In the genomic region with DNA sequence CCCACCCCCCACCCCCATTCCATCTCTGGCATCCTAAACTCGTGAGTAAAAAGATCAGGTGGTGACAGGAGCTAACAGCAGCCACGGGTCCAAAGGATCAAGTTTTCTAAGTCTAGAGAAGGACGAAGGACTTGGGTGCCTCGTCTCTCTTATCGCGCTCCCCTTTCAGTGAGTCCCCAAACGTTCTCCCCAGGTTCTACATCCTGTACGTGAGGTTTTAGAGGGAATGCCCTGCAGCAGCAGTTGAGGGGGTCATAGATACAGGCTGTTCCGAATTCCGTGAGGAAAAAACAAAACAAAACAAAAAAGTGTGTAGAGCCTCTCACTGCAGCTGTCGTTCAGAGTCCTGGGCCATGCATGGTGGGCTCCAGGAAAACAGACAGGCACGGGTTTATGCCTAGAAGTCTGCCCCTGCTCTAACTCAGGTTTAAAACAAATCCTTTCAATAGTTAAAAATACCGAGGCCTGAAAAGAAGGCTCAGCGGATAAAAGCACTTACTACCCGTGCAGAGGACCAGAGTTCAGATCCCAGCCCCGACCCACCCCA, we compare ENCODE assay signal across 11 mouse cellular contexts. TPM values are rescaled to one million over a fixed set of nuclear protein-coding genes. Genes with fewer than 3 reads are reported as not detected.
A peak's percentile ranks its signal among the peaks of the same experiment; 100 is the strongest.
DNase-seq lines count a peak whose midpoint lies in the region; ATAC-seq and TF ChIP-seq lines count a peak whose summit lies in the region.
"Had no signal": no experiment of that assay in that cellular context is flagged by ENCODE, and none has a peak within 500 bp of the region (broad histone marks: within the 10 kb centered on the region; RNA-seq: fewer than 3 reads in every experiment).

No protein-coding gene starts in this region.

- peak overlapping the region; percentile 13; the same call in 1 of the 2 replicates for H3K9ac ChIP-seq in kidney, postnatal 0 days (ENCODE audit: low read depth, low read length)
- H3K9ac ChIP-seq in embryonic facial prominence, embryonic 15.5 days = no peak overlapping the region
- H3K9ac ChIP-seq in intestine, embryonic 16.5 days (ENCODE audit: low read depth, low read length) = no peak overlapping the region

- no peaks in the 10 kb centered on the region for H3K36me3 ChIP-seq in kidney, postnatal 0 days (ENCODE audit: insufficient read depth, low read length)
- no peaks in the 10 kb centered on the region for H3K36me3 ChIP-seq in embryonic facial prominence, embryonic 15.5 days
- H3K36me3 ChIP-seq in intestine, embryonic 16.5 days (ENCODE audit: control insufficient read depth, insufficient read depth, low read length) = no peaks in the 10 kb centered on the region

- no peak for TF ChIP-seq CTCF in kidney, postnatal 0 days (IDR thresholded peaks at IDR 0.05; ENCODE audit: low read depth)

- WGBS in kidney, postnatal 0 days = 8% methylated on average over 16 of the region's 16 CpGs
- WGBS in embryonic facial prominence, embryonic 15.5 days = 6% methylated on average over 16 of the region's 16 CpGs
- WGBS in intestine, embryonic 16.5 days = 12% methylated on average over 16 of the region's 16 CpGs

- DNase-seq in kidney, postnatal 0 days (ENCODE audit: low spot score) = peak; percentile 20
- no peak for DNase-seq in kidney, postnatal 4 days
- peak; percentile 49 for DNase-seq in neural tube, embryonic 10.5 days (ENCODE audit: extremely low spot score, low spot score)
- no peak for DNase-seq in c-Kit-positive CD71-positive TER-119-positive erythroid progenitor cells, embryonic 14.5 days (ENCODE audit: low spot score)
- no peak for DNase-seq in adrenal gland, adult 18-20 months (ENCODE audit: low spot score in 2 of 2)
- DNase-seq: kidney, adult 11 months had no signal

- ATAC-seq in kidney, postnatal 0 days (replicated peaks; ENCODE audit: low FRiP score, low read depth) = no peak
- ATAC-seq in embryonic facial prominence, embryonic 15.5 days (ENCODE audit: insufficient number of reproducible peaks, low FRiP score, low TSS enrichment, low read depth) = no peak
- no peak for ATAC-seq in intestine, embryonic 16.5 days
- ATAC-seq in monocyte, adult 5-6 weeks (replicated peaks; ENCODE audit: insufficient number of reproducible peaks, low FRiP score, low TSS enrichment, poor library complexity, severe bottlenecking) = no peak
- ATAC-seq: Patski had no signal

- no peak overlapping the region for H3K27ac ChIP-seq in kidney, postnatal 0 days
- H3K27ac ChIP-seq in embryonic facial prominence, embryonic 15.5 days (replicated peaks) = no peak overlapping the region
- H3K27ac ChIP-seq in intestine, embryonic 16.5 days (ENCODE audit: low read length) = no peak overlapping the region

- H3K4me3 ChIP-seq in kidney, postnatal 0 days (replicated peaks; ENCODE audit: low read depth, low read length) = peak overlapping the region; percentile 28
- H3K4me3 ChIP-seq in embryonic facial prominence, embryonic 15.5 days (replicated peaks) = peak overlapping the region; percentile 32
- peak overlapping the region; percentile 4; the same call in 1 of the 2 replicates for H3K4me3 ChIP-seq in intestine, embryonic 16.5 days (ENCODE audit: low read length)
- H3K4me3 ChIP-seq: myocyte had no signal

- no peaks in the 10 kb centered on the region for H3K9me3 ChIP-seq in kidney, postnatal 0 days (replicated peaks; ENCODE audit: low read length)
- no peaks in the 10 kb centered on the region for H3K9me3 ChIP-seq in embryonic facial prominence, embryonic 15.5 days (replicated peaks)
- no peaks in the 10 kb centered on the region for H3K9me3 ChIP-seq in intestine, embryonic 16.5 days (ENCODE audit: control insufficient read depth, low read length)

- H3K4me2 ChIP-seq in kidney, postnatal 0 days (ENCODE audit: low read length) = peak overlapping the region; percentile 62
- peak overlapping the region; percentile 49 for H3K4me2 ChIP-seq in embryonic facial prominence, embryonic 15.5 days (replicated peaks)
- peak overlapping the region; percentile 63 for H3K4me2 ChIP-seq in intestine, embryonic 16.5 days (ENCODE audit: low read depth, low read length)

- 0 out of 2 replicates have a peak, but pooled peaks cover 7% of the 10 kb centered on the region for H3K4me1 ChIP-seq in kidney, postnatal 0 days (replicated peaks; ENCODE audit: insufficient read depth, low read length)
- H3K4me1 ChIP-seq in embryonic facial prominence, embryonic 15.5 days = peaks cover 6% of the 10 kb centered on the region; the same call in 1 of the 2 replicates
- H3K4me1 ChIP-seq in intestine, embryonic 16.5 days (ENCODE audit: control insufficient read depth, insufficient read depth, low read length) = peaks cover 5% of the 10 kb centered on the region

- 0 out of 2 replicates have a peak, but pooled peaks cover 3% of the 10 kb centered on the region for H3K27me3 ChIP-seq in kidney, postnatal 0 days (ENCODE audit: insufficient read depth, low read length)
- peaks cover 3% of the 10 kb centered on the region; the same call in 1 of the 2 replicates for H3K27me3 ChIP-seq in embryonic facial prominence, embryonic 15.5 days
- peaks cover 8% of the 10 kb centered on the region; the same call in 1 of the 2 replicates for H3K27me3 ChIP-seq in intestine, embryonic 16.5 days (replicated peaks; ENCODE audit: control insufficient read depth, insufficient read depth, low read length)

RNA-seq across cellular contexts. Expression of a gene that starts 16.7 kb away (rescaled TPM):
- 4.8 and 5.9 TPM in 2 replicates for polyA plus RNA-seq in kidney, postnatal 0 days (2015; fragmentation: Nextera tagmentation; extraction: Ambion mirVana)
- polyA plus RNA-seq in embryonic facial prominence, embryonic 15.5 days (2015; fragmentation: Nextera tagmentation; extraction: Ambion mirVana) = 6.0 and 6.2 TPM in 2 replicates
- 2.5 and 2.8 TPM in 2 replicates for polyA plus RNA-seq in intestine, embryonic 16.5 days (2015; fragmentation: Nextera tagmentation; extraction: Ambion mirVana)
- total RNA-seq in monocyte, adult 5-6 weeks (2017) = 14.7 to 30.1 TPM (median 15.2 TPM) in 3 replicates
- 10 to 100 TPM; 30.9 to 47.7 TPM for total RNA-seq in adrenal gland, adult 18-20 months (2021)

Comparison
In these comparisons a context has a peak if more than half of its experiments do, and no peak if none do; other contexts are left out.
1. DNase-seq: peak in kidney, postnatal 0 days (single experiment) and neural tube, embryonic 10.5 days (single experiment); none in kidney, postnatal 4 days (0 of 2), c-Kit-positive CD71-positive TER-119-positive erythroid progenitor cells, embryonic 14.5 days (single experiment) and adrenal gland, adult 18-20 months (0 of 2).
2. Peak in every context shown above with its lines, with median percentiles within 50 percentile points of each other: H3K4me2 ChIP-seq and H3K4me3 ChIP-seq.